Mouse (Mus musculus): ENCODE measurements around the gene Iqcf1. TPM values are rescaled to one million over a fixed set of nuclear protein-coding genes. Genes with fewer than 3 reads are reported as not detected.

Gene Iqcf1
- total and polyA plus RNA-seq, 2 experiments from 2014 or later: not detected

- H3K9me3 ChIP-seq (ENCODE audit: low read length): no peaks in the 10 kb centered on the region
- peaks cover 37% of the 10 kb centered on the region for H3K36me3 ChIP-seq (ENCODE audit: insufficient read depth)
- H3K4me1 ChIP-seq (ENCODE audit: insufficient read depth): peaks cover 24% of the 10 kb centered on the region
These were observed 39.3 kb upstream of the Iqcf1 start for GRCm38 (mm10) chr9:106460401-106461025.

GRCm38 (mm10) chr9:106461026-106461415 is 38.7 kb upstream of the Iqcf1 start:
- no peak overlapping the region for H3K27ac ChIP-seq (ENCODE audit: low read depth, low read length)
- no peaks in the 10 kb centered on the region for H3K9me3 ChIP-seq (ENCODE audit: low read length)
- no peaks in the 10 kb centered on the region for H3K27me3 ChIP-seq (ENCODE audit: insufficient read depth, low read length)
- WGBS: 87% methylated on average over 9 of the region's 9 CpGs
- DNase-seq (no peak), ATAC-seq (no peak)
- peaks cover 37% of the 10 kb centered on the region for H3K36me3 ChIP-seq (ENCODE audit: insufficient read depth)
- no peak overlapping the region for H3K9ac ChIP-seq
- TF ChIP-seq CTCF (IDR thresholded peaks at IDR 0.05; ENCODE audit: low read depth): no peak
- H3K4me3 ChIP-seq (ENCODE audit: low read depth, low read length): no peak overlapping the region
- H3K4me2 ChIP-seq (ENCODE audit: low read depth): no peak overlapping the region
- peaks cover 23% of the 10 kb centered on the region for H3K4me1 ChIP-seq (ENCODE audit: insufficient read depth)

More at GRCm38 (mm10) chr9:106460401-106461025, 39.3 kb upstream of the Iqcf1 start:
- no peak overlapping the region for H3K9ac ChIP-seq
- no peak overlapping the region for H3K4me3 ChIP-seq (ENCODE audit: low read depth, low read length)
- no peak for TF ChIP-seq CTCF (IDR thresholded peaks at IDR 0.05; ENCODE audit: low read depth)
- ATAC-seq (no peak), DNase-seq (no peak)
- no peak overlapping the region for H3K27ac ChIP-seq (ENCODE audit: low read depth, low read length)
- H3K4me2 ChIP-seq (ENCODE audit: low read depth): no peak overlapping the region
- no peaks in the 10 kb centered on the region for H3K27me3 ChIP-seq (ENCODE audit: insufficient read depth, low read length)
- 73% methylated on average over 18 of the region's 18 CpGs for WGBS

GRCm38 (mm10) chr9:106461641-106462429 is 37.9 kb upstream of the Iqcf1 start:
- H3K4me1 ChIP-seq (ENCODE audit: insufficient read depth): peaks cover 15% of the 10 kb centered on the region
- 82% methylated on average over 16 of the region's 16 CpGs for WGBS
- ATAC-seq: no peak

GRCm38 (mm10) chr9:106462430-106462800 is 37.4 kb upstream of the Iqcf1 start:
- Histone ChIP-seq H3K9ac (no peak overlapping the region), H3K27me3 (ENCODE audit: insufficient read depth, low read length) (no peaks in the 10 kb centered on the region), H3K4me2 (ENCODE audit: low read depth) (no peak overlapping the region), H3K4me3 (ENCODE audit: low read depth, low read length) (no peak overlapping the region), H3K4me1 (ENCODE audit: insufficient read depth) (peaks cover 9% of the 10 kb centered on the region; the same call in 1 of the 2 replicates), H3K36me3 (ENCODE audit: insufficient read depth) (peaks cover 37% of the 10 kb centered on the region), H3K9me3 (ENCODE audit: low read length) (no peaks in the 10 kb centered on the region), H3K27ac (ENCODE audit: low read depth, low read length) (no peak overlapping the region)
- no peak for TF ChIP-seq CTCF (IDR thresholded peaks at IDR 0.05; ENCODE audit: low read depth)
- WGBS: 92% methylated on average over 12 of the region's 12 CpGs
- DNase-seq (no peak), ATAC-seq (no peak)

More at GRCm38 (mm10) chr9:106461641-106462429, 37.9 kb upstream of the Iqcf1 start:
- no peak for TF ChIP-seq CTCF (IDR thresholded peaks at IDR 0.05; ENCODE audit: low read depth)
- Histone ChIP-seq H3K27me3 (ENCODE audit: insufficient read depth, low read length) (no peaks in the 10 kb centered on the region), H3K4me2 (ENCODE audit: low read depth) (no peak overlapping the region), H3K9me3 (ENCODE audit: low read length) (no peaks in the 10 kb centered on the region), H3K36me3 (ENCODE audit: insufficient read depth) (peaks cover 37% of the 10 kb centered on the region), H3K27ac (ENCODE audit: low read depth, low read length) (no peak overlapping the region), H3K4me3 (ENCODE audit: low read depth, low read length) (no peak overlapping the region), H3K9ac (no peak overlapping the region)
- no peak for DNase-seq

- H3K4me3 ChIP-seq (ENCODE audit: low read depth, low read length): no peak overlapping the region
- H3K27me3 ChIP-seq (ENCODE audit: insufficient read depth, low read length): no peaks in the 10 kb centered on the region
- ATAC-seq: no peak
- no peak for DNase-seq
- 74% methylated on average over 21 of the region's 21 CpGs for WGBS
- peaks cover 7% of the 10 kb centered on the region; the same call in 1 of the 2 replicates for H3K4me1 ChIP-seq (ENCODE audit: insufficient read depth)
- no peak overlapping the region for H3K4me2 ChIP-seq (ENCODE audit: low read depth)
- TF ChIP-seq CTCF (IDR thresholded peaks at IDR 0.05; ENCODE audit: low read depth): no peak
- H3K9me3 ChIP-seq (ENCODE audit: low read length): no peaks in the 10 kb centered on the region
- H3K9ac ChIP-seq: no peak overlapping the region
- H3K36me3 ChIP-seq (ENCODE audit: insufficient read depth): peaks cover 37% of the 10 kb centered on the region
- no peak overlapping the region for H3K27ac ChIP-seq (ENCODE audit: low read depth, low read length)
These were observed 36.4 kb upstream of the Iqcf1 start for GRCm38 (mm10) chr9:106463122-106464063.

GRCm38 (mm10) chr9:106464751-106465541 is 34.8 kb upstream of the Iqcf1 start:
- Histone ChIP-seq H3K4me1 (ENCODE audit: insufficient read depth) (peaks cover 7% of the 10 kb centered on the region; the same call in 1 of the 2 replicates), H3K9me3 (ENCODE audit: low read length) (no peaks in the 10 kb centered on the region), H3K4me3 (ENCODE audit: low read depth, low read length) (peak overlapping the region; percentile 54), H3K9ac (peak overlapping the region; percentile 81), H3K27me3 (ENCODE audit: insufficient read depth, low read length) (no peaks in the 10 kb centered on the region), H3K27ac (ENCODE audit: low read depth, low read length) (peak overlapping the region; percentile 82), H3K36me3 (ENCODE audit: insufficient read depth) (peaks cover 37% of the 10 kb centered on the region), H3K4me2 (ENCODE audit: low read depth) (peak overlapping the region; percentile 99)
- DNase-seq (peak; percentile 87), ATAC-seq (peak; percentile 85)
- WGBS: 3% methylated on average over 76 of the region's 99 CpGs
- TF ChIP-seq CTCF (IDR thresholded peaks at IDR 0.05; ENCODE audit: low read depth): peak; percentile 15; the same call in 1 of the 2 replicates
